Comparison of ENCODE assay signal across 9 mouse cellular contexts in the genomic region with DNA sequence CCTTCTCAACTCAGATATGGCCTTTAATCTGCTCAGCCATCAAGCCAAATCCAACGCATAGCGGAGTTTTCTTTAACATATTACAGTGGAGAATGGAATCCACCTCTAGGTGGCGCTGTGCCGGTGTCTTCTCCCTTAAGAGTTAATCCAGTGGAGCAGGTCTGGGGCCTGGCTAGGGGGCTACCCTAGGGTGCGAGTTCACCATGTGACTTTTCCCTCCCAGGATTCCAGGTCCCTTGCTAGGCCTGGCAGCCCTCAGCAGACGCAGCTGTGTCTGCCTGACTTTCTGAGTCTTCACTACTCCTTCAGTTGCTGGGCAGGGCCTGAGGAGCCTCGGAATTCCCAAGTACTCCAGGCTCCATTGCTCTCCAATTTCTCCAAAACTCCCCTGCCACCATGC. TPM values are rescaled to one million over a fixed set of nuclear protein-coding genes. Genes with fewer than 3 reads are reported as not detected.
DNase-seq lines count a peak whose midpoint lies in the region; ATAC-seq and TF ChIP-seq lines count a peak whose summit lies in the region.
"Had no signal": no experiment of that assay in that cellular context is flagged by ENCODE, and none has a peak within 500 bp of the region (broad histone marks: within the 10 kb centered on the region; RNA-seq: fewer than 3 reads in every experiment).

No protein-coding gene starts in this region.

- H3K27me3 ChIP-seq in midbrain, embryonic 11.5 days (ENCODE audit: control insufficient read depth, insufficient read depth, low read length) = no peaks in the 10 kb centered on the region
- no peaks in the 10 kb centered on the region for H3K27me3 ChIP-seq in midbrain, embryonic 16.5 days (ENCODE audit: control insufficient read depth, insufficient read depth, low read depth, low read length)
- no peaks in the 10 kb centered on the region for H3K27me3 ChIP-seq in stomach, embryonic 14.5 days (ENCODE audit: control insufficient read depth, insufficient read depth, low read length)

- intact Hi-C loops in gastrocnemius, adult 2 months (cut with DNase I) = no loop called here

- WGBS in midbrain, embryonic 11.5 days = 25% methylated on average over 7 of the region's 7 CpGs
- WGBS in midbrain, embryonic 16.5 days = 28% methylated on average over 7 of the region's 7 CpGs
- WGBS in stomach, embryonic 14.5 days = 34% methylated on average over 7 of the region's 7 CpGs

- H3K36me3 ChIP-seq in midbrain, embryonic 11.5 days (ENCODE audit: control insufficient read depth, insufficient read depth, low read length) = no peaks in the 10 kb centered on the region
- H3K36me3 ChIP-seq in midbrain, embryonic 16.5 days (ENCODE audit: control insufficient read depth, insufficient read depth, low read length) = no peaks in the 10 kb centered on the region
- no peaks in the 10 kb centered on the region for H3K36me3 ChIP-seq in stomach, embryonic 14.5 days (ENCODE audit: control insufficient read depth, insufficient read depth, low read length)

- no peak overlapping the region for H3K9ac ChIP-seq in midbrain, embryonic 11.5 days (ENCODE audit: low read length)
- H3K9ac ChIP-seq in midbrain, embryonic 16.5 days (ENCODE audit: low read depth, low read length) = no peak overlapping the region
- H3K9ac ChIP-seq in stomach, embryonic 14.5 days (replicated peaks; ENCODE audit: low read depth, low read length) = no peak overlapping the region

- DNase-seq in gastrocnemius, adult 2 months = peak; percentile 18
- no peak for DNase-seq in gastrocnemius, adult 18-20 months (ENCODE audit: low spot score)
- peak; percentile 92 for DNase-seq in midbrain, embryonic 11.5 days (ENCODE audit: low spot score, missing footprints)
- peak; percentile 65 to 76 for DNase-seq in cerebellum, postnatal 25 days
- no peak for DNase-seq in spleen, postnatal 36 days (ENCODE audit: low spot score in 2 of 2)
- DNase-seq in kidney, adult 11 months = no peak

- peak; percentile 48 for TF ChIP-seq CTCF in gastrocnemius, adult 2 months (IDR thresholded peaks at IDR 0.05)

- H3K9me3 ChIP-seq in midbrain, embryonic 11.5 days (ENCODE audit: control insufficient read depth, low read length) = no peaks in the 10 kb centered on the region
- no peaks in the 10 kb centered on the region for H3K9me3 ChIP-seq in midbrain, embryonic 16.5 days (replicated peaks; ENCODE audit: control insufficient read depth, low read length, poor library complexity, severe bottlenecking)
- no peaks in the 10 kb centered on the region for H3K9me3 ChIP-seq in stomach, embryonic 14.5 days (ENCODE audit: control insufficient read depth, low read depth, low read length)

- H3K4me1 ChIP-seq in midbrain, embryonic 11.5 days (ENCODE audit: control insufficient read depth, insufficient read depth, low read length) = no peaks in the 10 kb centered on the region
- no peaks in the 10 kb centered on the region for H3K4me1 ChIP-seq in midbrain, embryonic 16.5 days (ENCODE audit: control insufficient read depth, insufficient read depth, low read length)
- H3K4me1 ChIP-seq in stomach, embryonic 14.5 days (ENCODE audit: control insufficient read depth, insufficient read depth, low read length) = no peaks in the 10 kb centered on the region

- H3K27ac ChIP-seq in gastrocnemius, adult 2 months = no peak overlapping the region
- no peak overlapping the region for H3K27ac ChIP-seq in midbrain, embryonic 11.5 days (ENCODE audit: low read depth, low read length)
- no peak overlapping the region for H3K27ac ChIP-seq in midbrain, embryonic 16.5 days (ENCODE audit: low read length)
- H3K27ac ChIP-seq in stomach, embryonic 14.5 days (ENCODE audit: low read length) = no peak overlapping the region

- ATAC-seq in midbrain, embryonic 11.5 days (ENCODE audit: low FRiP score) = 0 out of 2 replicates have a peak, but pooled peaks have one; percentile 46
- no peak for ATAC-seq in midbrain, embryonic 16.5 days
- peak; percentile 56; the same call in 1 of the 2 replicates for ATAC-seq in stomach, embryonic 14.5 days (ENCODE audit: insufficient number of reproducible peaks, insufficient read depth, low FRiP score, low read depth)

- H3K4me2 ChIP-seq in midbrain, embryonic 11.5 days = no peak overlapping the region
- H3K4me2 ChIP-seq in midbrain, embryonic 16.5 days (ENCODE audit: low read length) = no peak overlapping the region
- no peak overlapping the region for H3K4me2 ChIP-seq in stomach, embryonic 14.5 days (replicated peaks; ENCODE audit: low read depth, low read length)

- no peak overlapping the region for H3K4me3 ChIP-seq in gastrocnemius, adult 2 months
- H3K4me3 ChIP-seq in midbrain, embryonic 11.5 days (ENCODE audit: low read depth, low read length) = no peak overlapping the region
- no peak overlapping the region for H3K4me3 ChIP-seq in midbrain, embryonic 16.5 days (ENCODE audit: low read depth, low read length)
- no peak overlapping the region for H3K4me3 ChIP-seq in stomach, embryonic 14.5 days (ENCODE audit: low read depth, low read length)

RNA-seq across cellular contexts. Expression of a gene that starts 40.8 kb away (rescaled TPM):
- total RNA-seq in gastrocnemius, adult 2 months (2021) = not detected
- total RNA-seq in gastrocnemius, adult 18-20 months (2021) = not detected
- 10.3 and 12.4 TPM in 2 replicates for polyA plus RNA-seq in midbrain, embryonic 11.5 days (2014; fragmentation: Nextera tagmentation; extraction: Ambion mirVana)
- polyA plus RNA-seq in midbrain, embryonic 16.5 days (2015; fragmentation: Nextera tagmentation; extraction: Ambion mirVana) = 6.8 and 8.5 TPM in 2 replicates
- polyA plus RNA-seq in stomach, embryonic 14.5 days (2014; fragmentation: Nextera tagmentation; extraction: Ambion mirVana) = not detected in 2 replicates
- total RNA-seq: gastrocnemius, postnatal 4 days had no signal

Comparison
In these comparisons a context has a peak if more than half of its experiments do, and no peak if none do; other contexts are left out.
1. DNase-seq: peak in gastrocnemius, adult 2 months (single experiment), midbrain, embryonic 11.5 days (single experiment) and cerebellum, postnatal 25 days (2 of 2); none in gastrocnemius, adult 18-20 months (single experiment), spleen, postnatal 36 days (0 of 2) and kidney, adult 11 months (single experiment).